Mouse (Mus musculus): ENCODE data around the gene Kif2b. TPM values are rescaled to one million over a fixed set of nuclear protein-coding genes. Genes with fewer than 3 reads are reported as not detected.

The Kif2b gene
- not detected for total RNA-seq (2023)

GRCm38 (mm10) chr11:91577317-91577716 lies at the start of gene Kif2b:
TSS of gene Kif2b (minus strand) at chr11:91577558.

